Mouse (Mus musculus) MEL (cell line): ENCODE data around the gene Tmem82. TPM values are rescaled to one million over a fixed set of nuclear protein-coding genes. Genes with fewer than 3 reads are reported as not detected.

ENCODE experiments used
- DNase-seq: peaks from one replicate; pipeline ENCODE4 v3.0.0; 2011; ENCODE audit warnings: low read depth, low spot score
- H3K27ac ChIP-seq: 2 replicates; pipeline ENCODE4 v1.5.1; 2012; ENCODE audit warnings: low read depth, mild to moderate bottlenecking, control low read depth, low read length, moderate library complexity; ENCODE audit not compliant: control insufficient read depth
- H3K27me3 ChIP-seq, 2 experiments: fragments of 150-350 bp in 1 of 2; sonication (generic) in 1 of 2; 2 replicates each; pipeline ENCODE4 v1.6.1; 2012; ENCODE audit warnings: low read length in 2 of 2, mild to moderate bottlenecking in 2 of 2, improper control_type of control experiment in 1 of 2, moderate library complexity in 1 of 2; ENCODE audit not compliant: insufficient read depth in 2 of 2, control insufficient read depth in 1 of 2
- H3K36me3 ChIP-seq, 2 experiments: 2 replicates each; pipeline ENCODE4 v1.6.1; 2012 to 2014; ENCODE audit warnings: low read length in 2 of 2, improper control_type of control experiment in 1 of 2, inconsistent platforms in 1 of 2, mild to moderate bottlenecking in 1 of 2; ENCODE audit not compliant: insufficient read depth in 2 of 2, control insufficient read depth in 1 of 2
- H3K4me1 ChIP-seq, 2 experiments: fragments of 150-350 bp in 1 of 2; sonication (generic) in 1 of 2; 2 replicates each; pipeline ENCODE4 v1.6.1; 2012; ENCODE audit warnings: low read length in 2 of 2, improper control_type of control experiment in 1 of 2, mild to moderate bottlenecking in 1 of 2; ENCODE audit not compliant: insufficient read depth in 2 of 2, control insufficient read depth in 1 of 2
- H3K4me3 ChIP-seq, 2 experiments: fragments of 150-350 bp in 1 of 2; sonication (generic) in 1 of 2; 2 replicates each; pipeline ENCODE4 v1.5.1; 2012; ENCODE audit warnings: low read depth in 2 of 2, low read length in 2 of 2, mild to moderate bottlenecking in 2 of 2, moderate library complexity in 2 of 2, control low read depth in 1 of 2, improper control_type of control experiment in 1 of 2; ENCODE audit not compliant: control insufficient read depth in 1 of 2, insufficient read depth in 1 of 2
- H3K79me2 ChIP-seq: 2 replicates; pipeline ENCODE4 v1.6.1; 2012; ENCODE audit warnings: mild to moderate bottlenecking, low read length, moderate library complexity; ENCODE audit not compliant: control insufficient read depth, poor library complexity, insufficient read depth
- H3K9ac ChIP-seq: 2 replicates; pipeline ENCODE4 v1.6.1; 2012; ENCODE audit warnings: low read depth, mild to moderate bottlenecking, control low read depth, low read length, moderate library complexity; ENCODE audit not compliant: control insufficient read depth, poor library complexity, severe bottlenecking
- H3K9me3 ChIP-seq: fragments of 150-350 bp; sonication (generic); replicated peaks from 2 replicates; pipeline ENCODE4 v1.6.1; 2012; ENCODE audit warnings: mild to moderate bottlenecking, low read length, improper control_type of control experiment, moderate library complexity; ENCODE audit not compliant: insufficient read depth
- BHLHE40 ChIP-seq: IDR thresholded peaks from 2 replicates; pipeline ENCODE4 v1.6.1; 2012; ENCODE audit warnings: low read depth, mild to moderate bottlenecking, inconsistent platforms, low read length, improper control_type of control experiment, borderline replicate concordance
- CHD1 ChIP-seq: IDR thresholded peaks from 2 replicates; pipeline ENCODE4 v1.6.1; 2012; ENCODE audit warnings: low read depth, mild to moderate bottlenecking, inconsistent platforms, low read length, improper control_type of control experiment
- CHD2 ChIP-seq: IDR thresholded peaks from 2 replicates; pipeline ENCODE4 v1.6.1; 2011; ENCODE audit warnings: low read length, improper control_type of control experiment
- CTCF ChIP-seq, 3 experiments: IDR thresholded peaks in 2 of 3; conservative IDR thresholded peaks in 1 of 3; 2 replicates each; pipeline ENCODE4 v1.5.1; 2011 to 2012; ENCODE audit warnings: low read length in 3 of 3, low read depth in 2 of 3, mild to moderate bottlenecking in 2 of 3, improper control_type of control experiment in 1 of 3, inconsistent platforms in 1 of 3, mixed read lengths in 1 of 3, moderate library complexity in 1 of 3; ENCODE audit not compliant: control insufficient read depth in 1 of 3, insufficient read depth in 1 of 3, poor library complexity in 1 of 3, severe bottlenecking in 1 of 3
- E2F4 ChIP-seq: IDR thresholded peaks from 2 replicates; pipeline ENCODE4 v1.6.1; 2011; ENCODE audit warnings: low read depth, low read length, improper control_type of control experiment, borderline replicate concordance
- ETS1 ChIP-seq: IDR thresholded peaks from 2 replicates; pipeline ENCODE4 v1.6.1; 2012; ENCODE audit warnings: low read depth, mild to moderate bottlenecking, inconsistent platforms, low read length, improper control_type of control experiment, moderate library complexity
- HCFC1 ChIP-seq: IDR thresholded peaks from 2 replicates; pipeline ENCODE4 v1.6.1; 2012; ENCODE audit warnings: low read depth, mild to moderate bottlenecking, inconsistent platforms, low read length, improper control_type of control experiment, moderate library complexity
- KAT2A ChIP-seq: conservative IDR thresholded peaks from 2 replicates; pipeline ENCODE4 v1.6.1; 2012; ENCODE audit warnings: low read depth, low read length, improper control_type of control experiment, inconsistent platforms
- MAFK ChIP-seq: IDR thresholded peaks from 2 replicates; pipeline ENCODE4 v1.6.1; 2011; ENCODE audit warnings: low read depth, mild to moderate bottlenecking, low read length, improper control_type of control experiment, borderline replicate concordance
- MAX ChIP-seq: IDR thresholded peaks from 2 replicates; pipeline ENCODE4 v1.6.1; 2011; ENCODE audit warnings: low read length, improper control_type of control experiment
- MAZ ChIP-seq: IDR thresholded peaks from 2 replicates; pipeline ENCODE4 v1.6.1; 2012; ENCODE audit warnings: low read depth, mild to moderate bottlenecking, inconsistent platforms, low read length, improper control_type of control experiment
- MEF2A ChIP-seq: IDR thresholded peaks from 2 replicates; pipeline ENCODE4 v1.6.1; 2014; ENCODE audit warnings: low read depth, mild to moderate bottlenecking, inconsistent platforms, low read length, improper control_type of control experiment; ENCODE audit not compliant: poor library complexity, insufficient replicate concordance, severe bottlenecking; ENCODE audit errors: extremely low read depth
- MYB ChIP-seq: IDR thresholded peaks from 2 replicates; pipeline ENCODE4 v1.6.1; 2011; ENCODE audit warnings: mild to moderate bottlenecking, low read depth, low read length, improper control_type of control experiment
- NRF1 ChIP-seq: IDR thresholded peaks from 2 replicates; pipeline ENCODE4 v1.6.1; 2014; ENCODE audit warnings: low read depth, mild to moderate bottlenecking, inconsistent platforms, low read length, improper control_type of control experiment, moderate library complexity; ENCODE audit not compliant: poor library complexity, insufficient read depth, severe bottlenecking
- POLR2AphosphoS2 ChIP-seq: IDR thresholded peaks from 2 replicates; pipeline ENCODE4 v1.6.1; 2011; ENCODE audit warnings: low read length, improper control_type of control experiment
- RCOR1 ChIP-seq: IDR thresholded peaks from 2 replicates; pipeline ENCODE4 v1.6.1; 2012; ENCODE audit warnings: low read depth, mild to moderate bottlenecking, inconsistent platforms, low read length, improper control_type of control experiment
- SIN3A ChIP-seq: IDR thresholded peaks from 2 replicates; pipeline ENCODE4 v1.6.1; 2012; ENCODE audit warnings: low read length, improper control_type of control experiment, inconsistent platforms
- SMC3 ChIP-seq: IDR thresholded peaks from 2 replicates; pipeline ENCODE4 v1.6.1; 2011; ENCODE audit warnings: low read depth, low read length, improper control_type of control experiment
- TCF12 ChIP-seq: IDR thresholded peaks from 2 replicates; pipeline ENCODE4 v1.6.1; 2014; ENCODE audit warnings: low read depth, mild to moderate bottlenecking, inconsistent platforms, low read length, improper control_type of control experiment, moderate library complexity
- UBTF ChIP-seq: IDR thresholded peaks from 2 replicates; pipeline ENCODE4 v1.6.1; 2012; ENCODE audit warnings: low read depth, mild to moderate bottlenecking, inconsistent platforms, low read length, improper control_type of control experiment, moderate library complexity, borderline replicate concordance; ENCODE audit not compliant: insufficient read depth
- USF1 ChIP-seq: IDR thresholded peaks from 2 replicates; pipeline ENCODE4 v1.6.1; 2014; ENCODE audit warnings: low read depth, mild to moderate bottlenecking, inconsistent platforms, low read length, improper control_type of control experiment, moderate library complexity
- USF2 ChIP-seq, 2 experiments: IDR thresholded peaks; 2 replicates each; pipeline ENCODE4 v1.6.1; 2011 to 2012; ENCODE audit warnings: improper control_type of control experiment in 2 of 2, low read length in 2 of 2, borderline replicate concordance in 1 of 2, inconsistent platforms in 1 of 2, low read depth in 1 of 2, mild to moderate bottlenecking in 1 of 2; ENCODE audit not compliant: insufficient read depth in 1 of 2
- ZC3H11A ChIP-seq: IDR thresholded peaks from 2 replicates; pipeline ENCODE4 v1.6.1; 2012; ENCODE audit warnings: low read depth, mild to moderate bottlenecking, inconsistent platforms, low read length, improper control_type of control experiment
- ZMIZ1 ChIP-seq: IDR thresholded peaks from 2 replicates; pipeline ENCODE4 v1.6.1; 2012; ENCODE audit warnings: low read depth, mild to moderate bottlenecking, inconsistent platforms, low read length, improper control_type of control experiment, moderate library complexity
- ZNF384 ChIP-seq: IDR thresholded peaks from 2 replicates; pipeline ENCODE4 v1.6.1; 2012; ENCODE audit warnings: low read depth, mild to moderate bottlenecking, inconsistent platforms, low read length, improper control_type of control experiment
- polyA plus RNA-seq, 2 experiments: library from polyadenylated mRNA; stranded (reverse) in 1 of 2; unstranded in 1 of 2; fragments of >175 nt in 1 of 2; fragments of >200 nt in 1 of 2; gene quantifications; 2 replicates each; pipeline versions ENCODE4 v1.2.1 to v1.2.4; 2012; ENCODE audit warnings: low replicate concordance in 2 of 2, low read depth in 1 of 2; ENCODE audit not compliant: insufficient read length in 2 of 2, insufficient read depth in 1 of 2, missing spikeins in 1 of 2
- total RNA-seq: library from RNA; depleted of rRNA; stranded (reverse); fragments of 300-350 nt; gene quantifications from 2 replicates; pipeline ENCODE4 v1.2.3, GENCODE M21; 2012

Tmem82 gene
- total and polyA plus RNA-seq, 3 experiments = 0.21 TPM; not detected in 2

DNA sequence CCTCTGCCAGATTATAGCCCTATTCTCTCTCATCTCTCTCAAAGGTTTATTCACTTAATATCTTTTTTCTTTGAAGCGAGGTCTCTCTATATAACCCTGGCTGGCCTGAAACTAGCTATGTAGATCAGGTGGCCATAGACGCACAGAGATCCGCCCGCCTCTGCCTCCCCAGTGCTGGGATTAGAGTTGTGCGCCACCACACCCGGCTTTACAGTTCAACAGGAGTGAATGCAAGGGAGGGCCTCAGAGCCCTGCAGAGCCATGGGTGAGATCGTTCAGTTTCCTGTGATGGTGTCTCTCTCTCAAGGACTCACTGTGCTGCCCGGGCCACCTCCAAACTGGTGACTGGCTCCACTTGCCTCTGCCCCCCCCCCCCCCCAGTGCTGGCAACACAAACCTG lies 5.7 kb upstream of the Tmem82 start (continued):
- no peak for TF ChIP-seq NRF1

DNA sequence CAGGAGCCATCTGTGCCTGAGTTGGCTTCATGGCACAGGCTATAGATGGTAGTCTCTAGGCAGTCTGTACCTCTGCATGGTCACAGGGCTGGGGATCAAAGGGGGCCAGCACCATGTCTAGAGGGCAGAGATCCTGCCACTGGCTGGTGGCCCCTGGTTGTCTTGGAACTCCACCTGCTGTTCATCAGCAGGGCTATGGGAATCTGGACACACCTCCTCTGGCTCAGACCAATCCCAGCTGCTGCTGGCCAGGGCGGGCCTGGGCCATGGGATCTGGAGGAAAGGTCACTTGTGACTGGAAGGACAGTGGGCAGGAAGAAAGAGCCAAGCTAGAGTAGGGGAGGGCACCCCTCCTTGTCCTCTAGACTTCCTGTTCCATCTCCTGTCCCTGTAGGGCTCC lies 5.2 kb upstream of the Tmem82 start, which contains the start of gene Slc25a34:
Slc25a34 (minus strand) TSS at position 156 of the 400 bp plus-strand sequence.
- TF ChIP-seq MYB = no peak
- no peak for TF ChIP-seq ZMIZ1
- no peak for TF ChIP-seq CHD1
- no peak for TF ChIP-seq ZNF384
- no peak for TF ChIP-seq MEF2A
- no peak for TF ChIP-seq TCF12
- no peak for TF ChIP-seq MAFK
- no peak for TF ChIP-seq E2F4
- no peak for TF ChIP-seq NRF1
- TF ChIP-seq CTCF (IDR thresholded peaks at IDR 0.05 in 2 of 3, conservative IDR thresholded peaks at IDR 0.05 in 1 of 3; ENCODE audit: control insufficient read depth in 1 of 3, insufficient read depth in 1 of 3, low read depth in 2 of 3, low read length in 3 of 3, poor library complexity in 1 of 3, severe bottlenecking in 1 of 3) = no peak
- TF ChIP-seq USF2 (IDR thresholded peaks at IDR 0.05; ENCODE audit: borderline replicate concordance in 1 of 2, insufficient read depth in 1 of 2, low read depth in 1 of 2, low read length in 2 of 2) = no peak
- TF ChIP-seq UBTF = no peak
- Histone ChIP-seq H3K27ac (no peak within 1 kb of the TSS), H3K79me2 (no peaks in the 10 kb centered on the region), H3K4me1 (peaks cover 0 to 4% of the 10 kb centered on the region in 2 experiments; a peak in 1 of 4 replicates), H3K9ac (no peak within 1 kb of the TSS), H3K27me3 (no peaks in the 10 kb centered on the region), H3K36me3 (no peaks in the 10 kb centered on the region; a peak in 1 of 4 replicates), H3K4me3 (no peak within 1 kb of the TSS), H3K9me3 (no peaks in the 10 kb centered on the region)
- no peak for DNase-seq

DNA sequence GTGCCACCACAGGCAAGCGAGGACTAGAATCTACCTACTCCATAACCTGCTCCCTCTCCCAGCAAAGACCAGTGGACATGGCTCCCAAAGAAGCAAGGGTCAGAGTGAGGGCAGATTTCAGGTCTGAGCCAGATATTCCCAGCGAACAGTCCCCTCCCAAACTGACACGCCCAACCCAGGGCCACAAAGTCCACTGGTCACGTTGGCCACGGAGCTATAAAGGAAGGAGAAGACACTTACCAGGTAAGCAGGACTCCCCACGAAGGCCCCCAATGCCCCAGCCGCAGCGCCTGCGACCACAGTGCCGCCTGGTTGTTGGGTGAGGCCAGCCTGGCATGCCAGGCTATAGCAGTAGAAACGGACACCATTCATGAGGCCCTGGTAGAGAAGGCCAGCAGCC lies 4.6 kb upstream of the Tmem82 start:
- Histone ChIP-seq H3K79me2 (no peaks in the 10 kb centered on the region), H3K9ac (no peak overlapping the region), H3K27ac (no peak overlapping the region), H3K9me3 (no peaks in the 10 kb centered on the region)
- DNase-seq = no peak
- TF ChIP-seq MAX (no peak), ZMIZ1 (no peak), SMC3 (no peak), ZNF384 (no peak), USF1 (no peak), HCFC1 (no peak), ETS1 (no peak), E2F4 (no peak), MEF2A (no peak), BHLHE40 (no peak), MAZ (no peak), RCOR1 (no peak), CHD2 (no peak), USF2 (IDR thresholded peaks at IDR 0.05; ENCODE audit: borderline replicate concordance in 1 of 2, insufficient read depth in 1 of 2, low read depth in 1 of 2, low read length in 2 of 2) (no peak), KAT2A (no peak), SIN3A (no peak), POLR2AphosphoS2 (no peak), ZC3H11A (no peak)
- TF ChIP-seq, all 39 proteins: peak for 0
- no peaks in the 10 kb centered on the region for H3K27me3 ChIP-seq
- H3K4me1 ChIP-seq = peaks cover 0 to 8% of the 10 kb centered on the region in 2 experiments; a peak in 2 of 4 replicates
- H3K36me3 ChIP-seq = peaks cover 0 to 2% of the 10 kb centered on the region in 2 experiments; a peak in 1 of 4 replicates
- H3K4me3 ChIP-seq = no peak overlapping the region
